Mouse (Mus musculus): ENCODE data around the gene Fbxo6. TPM values are rescaled to one million over a fixed set of nuclear protein-coding genes. Genes with fewer than 3 reads are reported as not detected.

The Fbxo6 gene
- polyA plus RNA-seq, 1 experiment from 2014 or later, result 11.0 TPM

- 18% methylated on average over 12 of the region's 12 CpGs for WGBS (ENCODE audit: insufficient replicate concordance)
- no peaks in the 10 kb centered on the region; the same call in 1 of the 2 replicates for H3K4me1 ChIP-seq (replicated peaks)
- H3K36me3 ChIP-seq (replicated peaks), result no peaks in the 10 kb centered on the region
- H3K9me3 ChIP-seq (replicated peaks), result no peaks in the 10 kb centered on the region
- no peak overlapping the region for H3K9ac ChIP-seq
- peaks cover 96% of the 10 kb centered on the region for H3K27me3 ChIP-seq
- ATAC-seq (ENCODE audit: insufficient read depth), result no peak
- no peak overlapping the region for H3K4me3 ChIP-seq (replicated peaks)
- H3K27ac ChIP-seq (replicated peaks), result no peak overlapping the region
- no peak overlapping the region for H3K4me2 ChIP-seq
Measured at GRCm38 (mm10) chr4:148174495-148174862, 22.5 kb upstream of the Fbxo6 start.

DNA sequence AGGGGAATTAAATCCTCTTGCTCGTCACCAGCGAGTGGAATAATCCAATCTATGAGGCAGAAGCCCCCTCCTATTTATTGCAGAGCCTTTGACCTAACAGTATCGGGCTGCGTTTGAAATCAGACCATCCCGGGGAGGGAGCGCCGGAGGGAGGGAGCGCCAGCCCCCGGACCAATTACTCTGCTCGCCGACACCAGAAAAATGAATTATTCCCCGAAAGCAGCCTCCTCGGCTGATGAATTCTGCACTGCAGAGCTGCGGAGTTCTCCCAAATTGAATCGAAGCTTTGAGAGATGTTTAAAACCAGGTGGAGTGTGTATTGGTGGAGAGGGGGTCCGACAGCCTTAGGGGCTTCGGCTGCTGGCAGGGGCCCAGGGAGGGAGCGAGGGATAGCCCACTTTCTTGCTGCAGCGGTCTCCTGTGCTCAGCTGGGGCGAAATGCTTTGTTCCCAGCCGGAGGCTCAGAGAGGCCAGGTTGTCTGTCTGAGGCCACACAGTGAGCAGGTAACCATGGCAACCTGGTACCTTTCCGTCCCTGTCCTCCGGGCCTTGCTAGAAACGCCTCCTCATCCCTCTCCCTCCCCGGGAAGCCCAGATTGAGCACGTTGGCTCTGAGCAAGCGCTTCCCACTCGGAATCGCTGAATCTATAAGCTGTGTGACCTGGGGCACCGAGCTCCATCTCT lies 22.0 kb upstream of the Fbxo6 start:
- Histone ChIP-seq H3K9me3 (replicated peaks) (no peaks in the 10 kb centered on the region), H3K9ac (no peak overlapping the region), H3K27me3 (peaks cover 95% of the 10 kb centered on the region), H3K4me2 (no peak overlapping the region), H3K27ac (replicated peaks) (no peak overlapping the region), H3K4me1 (replicated peaks) (no peaks in the 10 kb centered on the region; the same call in 1 of the 2 replicates), H3K36me3 (replicated peaks) (no peaks in the 10 kb centered on the region), H3K4me3 (replicated peaks) (no peak overlapping the region)
- WGBS (ENCODE audit: insufficient replicate concordance), result 3% methylated on average over 30 of the region's 30 CpGs
- no peak for ATAC-seq (ENCODE audit: insufficient read depth)

DNA sequence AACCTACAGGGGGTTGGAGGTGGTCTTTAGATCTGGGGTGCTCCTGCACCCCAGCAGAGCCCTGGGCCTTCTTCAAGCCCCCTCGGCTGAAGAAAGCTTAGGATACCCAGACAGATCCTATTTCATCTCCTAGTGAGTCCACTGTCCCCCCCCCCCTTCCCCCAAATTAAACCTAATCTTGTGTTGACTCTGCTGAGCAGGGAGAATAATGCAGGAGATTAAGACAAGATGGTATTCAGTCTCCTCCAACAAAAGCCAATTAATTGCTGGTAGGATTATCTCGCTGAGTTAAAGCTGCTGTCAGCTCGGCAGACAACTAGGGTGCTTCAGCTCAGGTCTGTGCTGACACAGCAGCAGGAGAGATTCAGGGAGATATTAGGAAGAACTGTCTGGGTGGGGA lies 19.3 kb upstream of the Fbxo6 start:
- peaks cover 95% of the 10 kb centered on the region for H3K27me3 ChIP-seq

GRCm38 (mm10) chr4:148170842-148171241 lies 18.9 kb upstream of the Fbxo6 start:
- no peak overlapping the region for H3K4me2 ChIP-seq
- no peak for ATAC-seq (ENCODE audit: insufficient read depth)
- WGBS (ENCODE audit: insufficient replicate concordance), result 0% methylated on average over 2 of the region's 2 CpGs
- H3K4me3 ChIP-seq (replicated peaks), result no peak overlapping the region
- no peaks in the 10 kb centered on the region for H3K36me3 ChIP-seq (replicated peaks)
- peaks cover 95% of the 10 kb centered on the region for H3K27me3 ChIP-seq
- no peaks in the 10 kb centered on the region for H3K9me3 ChIP-seq (replicated peaks)
- H3K9ac ChIP-seq, result no peak overlapping the region
- H3K27ac ChIP-seq (replicated peaks), result no peak overlapping the region
- H3K4me1 ChIP-seq (replicated peaks), result no peaks in the 10 kb centered on the region; the same call in 1 of the 2 replicates

More for the DNA sequence above, 19.3 kb upstream of the Fbxo6 start:
- 45% methylated on average over 3 of the region's 3 CpGs for WGBS (ENCODE audit: insufficient replicate concordance)
- no peaks in the 10 kb centered on the region; the same call in 1 of the 2 replicates for H3K4me1 ChIP-seq (replicated peaks)
- no peak overlapping the region for H3K4me2 ChIP-seq
- no peak for ATAC-seq (ENCODE audit: insufficient read depth)
- no peak overlapping the region for H3K27ac ChIP-seq (replicated peaks)
- H3K9ac ChIP-seq, result no peak overlapping the region
- no peaks in the 10 kb centered on the region for H3K36me3 ChIP-seq (replicated peaks)
- H3K9me3 ChIP-seq (replicated peaks), result no peaks in the 10 kb centered on the region
- H3K4me3 ChIP-seq (replicated peaks), result no peak overlapping the region

- no peaks in the 10 kb centered on the region for H3K36me3 ChIP-seq (replicated peaks)
- 8% methylated on average over 15 of the region's 15 CpGs for WGBS (ENCODE audit: insufficient replicate concordance)
- no peaks in the 10 kb centered on the region; the same call in 1 of the 2 replicates for H3K4me1 ChIP-seq (replicated peaks)
- no peaks in the 10 kb centered on the region for H3K9me3 ChIP-seq (replicated peaks)
- no peak overlapping the region for H3K4me2 ChIP-seq
- H3K9ac ChIP-seq, result no peak overlapping the region
- ATAC-seq (ENCODE audit: insufficient read depth), result no peak
- no peak overlapping the region for H3K4me3 ChIP-seq (replicated peaks)
- H3K27ac ChIP-seq (replicated peaks), result no peak overlapping the region
- H3K27me3 ChIP-seq, result peaks cover 95% of the 10 kb centered on the region
Measured at GRCm38 (mm10) chr4:148169586-148169985, 17.6 kb upstream of the Fbxo6 start.

- Histone ChIP-seq H3K4me2 (no peak overlapping the region), H3K9me3 (replicated peaks) (no peaks in the 10 kb centered on the region), H3K4me1 (replicated peaks) (peaks cover 5% of the 10 kb centered on the region; the same call in 1 of the 2 replicates), H3K27ac (replicated peaks) (no peak overlapping the region), H3K9ac (no peak overlapping the region), H3K36me3 (replicated peaks) (no peaks in the 10 kb centered on the region), H3K4me3 (replicated peaks) (no peak overlapping the region), H3K27me3 (peaks cover 95% of the 10 kb centered on the region)
- ATAC-seq (ENCODE audit: insufficient read depth), result no peak
- 11% methylated on average over 7 of the region's 7 CpGs for WGBS (ENCODE audit: insufficient replicate concordance)
Measured at GRCm38 (mm10) chr4:148168287-148168686, 16.3 kb upstream of the Fbxo6 start.

- H3K27me3 ChIP-seq, result peaks cover 95% of the 10 kb centered on the region
- no peak; the same call in 1 of the 2 replicates for ATAC-seq (ENCODE audit: insufficient read depth)
- H3K27ac ChIP-seq (replicated peaks), result no peak overlapping the region
- H3K4me3 ChIP-seq (replicated peaks), result no peak overlapping the region
- no peak overlapping the region for H3K4me2 ChIP-seq
- H3K9ac ChIP-seq, result no peak overlapping the region
- 17% methylated on average over 4 of the region's 4 CpGs for WGBS (ENCODE audit: insufficient replicate concordance)
- peaks cover 5% of the 10 kb centered on the region; the same call in 1 of the 2 replicates for H3K4me1 ChIP-seq (replicated peaks)
- no peaks in the 10 kb centered on the region for H3K9me3 ChIP-seq (replicated peaks)
- no peaks in the 10 kb centered on the region for H3K36me3 ChIP-seq (replicated peaks)
Measured at GRCm38 (mm10) chr4:148166986-148167385, 15.0 kb upstream of the Fbxo6 start.

DNA sequence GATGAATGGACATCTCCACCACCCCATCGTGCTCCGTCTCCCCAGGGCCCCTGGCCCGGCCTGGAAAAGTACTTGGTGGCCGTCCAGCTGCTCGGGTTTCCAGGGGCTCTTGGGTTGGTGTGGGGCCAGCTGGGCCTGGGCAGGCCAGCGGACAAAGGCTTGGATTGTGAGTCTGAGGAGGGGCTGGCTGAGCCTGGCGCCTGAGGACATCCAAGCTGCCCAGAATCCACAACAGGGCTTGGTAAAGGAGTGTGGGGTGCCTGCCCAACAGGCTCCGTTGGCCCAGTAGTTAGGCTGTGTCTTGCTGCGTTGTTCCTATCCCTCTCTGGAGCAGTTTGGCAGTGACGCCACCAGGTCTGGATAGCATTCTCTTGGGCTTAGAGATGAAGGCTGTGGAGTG lies 14.5 kb upstream of the Fbxo6 start:
- Histone ChIP-seq H3K4me3 (replicated peaks) (no peak overlapping the region), H3K27me3 (peaks cover 95% of the 10 kb centered on the region), H3K27ac (replicated peaks) (no peak overlapping the region), H3K4me2 (no peak overlapping the region), H3K4me1 (replicated peaks) (peaks cover 5% of the 10 kb centered on the region; the same call in 1 of the 2 replicates), H3K36me3 (replicated peaks) (no peaks in the 10 kb centered on the region), H3K9ac (no peak overlapping the region), H3K9me3 (replicated peaks) (no peaks in the 10 kb centered on the region)
- 22% methylated on average over 10 of the region's 10 CpGs for WGBS (ENCODE audit: insufficient replicate concordance)
- ATAC-seq (ENCODE audit: insufficient read depth), result no peak

DNA sequence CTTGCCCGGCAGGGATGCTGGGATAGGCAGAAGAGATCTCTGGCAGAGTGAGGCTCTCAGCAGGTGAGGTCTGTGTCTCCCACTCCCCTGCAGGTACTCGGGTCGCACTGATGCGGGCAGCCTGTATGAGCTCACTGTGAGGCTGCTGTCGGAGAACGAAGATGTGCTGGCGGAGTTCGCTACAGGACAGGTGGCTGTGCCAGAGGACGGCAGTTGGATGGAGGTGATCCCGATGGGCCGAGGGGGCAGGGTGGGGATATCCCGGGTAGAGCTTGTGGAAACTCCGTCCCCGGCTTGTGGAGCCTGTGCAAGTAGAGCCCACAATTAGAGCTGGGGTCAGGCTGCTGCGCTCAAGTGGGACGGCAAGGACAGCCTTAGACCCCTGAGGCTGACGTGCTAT lies 13.6 kb upstream of the Fbxo6 start:
- no peaks in the 10 kb centered on the region for H3K36me3 ChIP-seq (replicated peaks)
- no peak overlapping the region for H3K4me2 ChIP-seq
- 13% methylated on average over 17 of the region's 17 CpGs for WGBS (ENCODE audit: insufficient replicate concordance)

DNA sequence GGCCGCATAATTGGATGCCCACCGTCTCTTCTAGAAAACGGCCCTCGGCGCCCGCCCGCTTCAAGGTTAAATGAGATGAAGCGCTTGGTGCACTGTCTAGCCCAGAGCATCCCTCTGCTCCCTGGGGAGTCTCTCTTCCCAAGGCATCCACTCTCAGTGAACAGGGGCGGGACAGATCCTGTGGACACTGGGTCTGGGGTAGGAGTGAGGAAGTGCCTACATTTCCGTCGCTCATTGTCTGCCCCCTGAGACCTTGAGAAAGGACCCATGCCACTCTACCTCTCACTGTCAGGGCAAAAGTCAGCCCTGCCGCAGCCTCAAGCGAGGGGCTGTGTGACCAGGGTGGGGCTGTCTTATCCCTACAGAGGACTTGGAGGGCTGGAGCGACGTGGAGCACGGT lies 12.5 kb upstream of the Fbxo6 start:
- peaks cover 17% of the 10 kb centered on the region for H3K4me1 ChIP-seq (replicated peaks)
- WGBS (ENCODE audit: insufficient replicate concordance), result 3% methylated on average over 16 of the region's 16 CpGs
- H3K4me3 ChIP-seq (replicated peaks), result peak overlapping the region; percentile 17; the same call in 1 of the 2 replicates
- no peaks in the 10 kb centered on the region for H3K36me3 ChIP-seq (replicated peaks)
- H3K9ac ChIP-seq, result no peak overlapping the region
- H3K4me2 ChIP-seq, result no peak overlapping the region
- no peak overlapping the region for H3K27ac ChIP-seq (replicated peaks)
- no peaks in the 10 kb centered on the region for H3K9me3 ChIP-seq (replicated peaks)
- ATAC-seq (ENCODE audit: insufficient read depth), result no peak
- peaks cover 95% of the 10 kb centered on the region for H3K27me3 ChIP-seq

More for the DNA sequence above, 13.6 kb upstream of the Fbxo6 start:
- Histone ChIP-seq H3K9ac (no peak overlapping the region), H3K27me3 (peaks cover 95% of the 10 kb centered on the region), H3K27ac (replicated peaks) (no peak overlapping the region), H3K4me3 (replicated peaks) (no peak overlapping the region), H3K9me3 (replicated peaks) (no peaks in the 10 kb centered on the region), H3K4me1 (replicated peaks) (peaks cover 6% of the 10 kb centered on the region)
- ATAC-seq (ENCODE audit: insufficient read depth), result no peak

DNA sequence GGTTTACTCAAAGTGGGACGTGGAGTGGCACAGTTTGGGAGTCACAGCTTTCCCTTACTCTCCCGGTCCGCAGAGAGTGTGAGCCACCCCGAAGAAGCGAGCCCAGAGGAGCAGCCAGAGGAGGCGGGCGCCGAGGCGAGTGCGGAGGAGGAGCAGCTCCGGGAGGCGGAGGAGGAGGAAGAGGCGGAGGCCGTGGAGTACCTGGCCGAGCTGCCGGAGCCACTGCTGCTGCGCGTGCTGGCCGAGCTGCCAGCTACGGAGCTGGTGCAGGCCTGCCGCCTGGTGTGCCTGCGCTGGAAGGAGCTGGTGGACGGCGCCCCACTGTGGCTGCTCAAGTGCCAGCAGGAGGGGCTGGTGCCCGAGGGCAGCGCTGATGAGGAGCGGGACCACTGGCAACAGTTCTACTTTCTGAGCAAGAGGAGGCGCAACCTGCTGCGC lies 12.1 kb upstream of the Fbxo6 start:
- Histone ChIP-seq H3K9me3 (replicated peaks) (no peaks in the 10 kb centered on the region), H3K4me2 (peak overlapping the region; percentile 38), H3K4me3 (replicated peaks) (peak overlapping the region; percentile 17), H3K36me3 (replicated peaks) (no peaks in the 10 kb centered on the region), H3K27me3 (peaks cover 97% of the 10 kb centered on the region), H3K4me1 (replicated peaks) (peaks cover 21% of the 10 kb centered on the region), H3K9ac (no peak overlapping the region), H3K27ac (replicated peaks) (no peak overlapping the region)
- ATAC-seq (ENCODE audit: insufficient read depth), result no peak
- under 1% methylated on average over 29 of the region's 29 CpGs for WGBS (ENCODE audit: insufficient replicate concordance)
